Mouse (Mus musculus) CH12.LX (cell line): ENCODE data around the gene Pptc7. TPM values are rescaled to one million over a fixed set of nuclear protein-coding genes. Genes with fewer than 3 reads are reported as not detected.

Source experiments
- DNase-seq: peaks from one replicate; pipeline ENCODE4 v3.0.0-alpha.2; 2013; ENCODE audit errors: extremely low read depth
- H3K27ac ChIP-seq: 2 replicates; pipeline ENCODE4 v1.5.1; 2012; ENCODE audit warnings: low read depth, mild to moderate bottlenecking, control low read depth, moderate library complexity; ENCODE audit not compliant: insufficient read depth
- H3K27me3 ChIP-seq: replicated peaks from 2 replicates; pipeline ENCODE3; 2012; ENCODE audit warnings: inconsistent platforms
- H3K36me3 ChIP-seq, 2 experiments: replicated peaks in 1 of 2; 2 replicates each; pipeline versions ENCODE3 to v1.6.1; 2012; ENCODE audit warnings: inconsistent platforms in 1 of 2, low read length in 1 of 2, mild to moderate bottlenecking in 1 of 2, mixed read lengths in 1 of 2, moderate library complexity in 1 of 2; ENCODE audit not compliant: control insufficient read depth in 1 of 2, insufficient read depth in 1 of 2
- H3K4me1 ChIP-seq, 2 experiments: 2 replicates each; pipeline ENCODE4 v1.6.1; 2012; ENCODE audit warnings: inconsistent platforms in 1 of 2, moderate library complexity in 1 of 2; ENCODE audit not compliant: insufficient read depth in 2 of 2, control insufficient read depth in 1 of 2
- H3K4me2 ChIP-seq: 2 replicates; pipeline ENCODE4 v1.6.1; 2012; ENCODE audit warnings: low read depth, mild to moderate bottlenecking, control low read depth; ENCODE audit not compliant: poor library complexity, insufficient read depth, severe bottlenecking
- H3K4me3 ChIP-seq, 3 experiments: fragments of 150-350 bp in 1 of 3; sonication (generic) in 1 of 3; replicated peaks in 1 of 3; 2 replicates each; pipeline versions ENCODE3 to v1.5.1; 2011 to 2012; ENCODE audit warnings: low read depth in 2 of 3, low read length in 2 of 3, mild to moderate bottlenecking in 2 of 3, moderate library complexity in 2 of 3, control low read depth in 1 of 3, improper control_type of control experiment in 1 of 3, inconsistent platforms in 1 of 3, mixed read lengths in 1 of 3; ENCODE audit not compliant: poor library complexity in 1 of 3
- H3K79me2 ChIP-seq: replicated peaks from 2 replicates; pipeline ENCODE4 v1.6.1; 2012; ENCODE audit warnings: mild to moderate bottlenecking, moderate library complexity; ENCODE audit not compliant: control insufficient read depth, poor library complexity, insufficient read depth, severe bottlenecking; ENCODE audit errors: extremely low read depth
- H3K9ac ChIP-seq: 2 replicates; pipeline ENCODE4 v1.6.1; 2012; ENCODE audit warnings: low read depth, mild to moderate bottlenecking, control low read depth, moderate library complexity; ENCODE audit not compliant: insufficient read depth
- H3K9me3 ChIP-seq: replicated peaks from 2 replicates; pipeline ENCODE3; 2012; ENCODE audit warnings: low read length, inconsistent platforms, mixed read lengths
- BHLHE40 ChIP-seq: IDR thresholded peaks from 2 replicates; pipeline ENCODE4 v1.6.1; 2011; ENCODE audit warnings: mild to moderate bottlenecking, low read depth, low read length, improper control_type of control experiment
- CHD1 ChIP-seq: IDR thresholded peaks from 2 replicates; pipeline ENCODE4 v1.6.1; 2012; ENCODE audit warnings: low read depth, low read length, improper control_type of control experiment, inconsistent platforms
- CHD2 ChIP-seq: IDR thresholded peaks from 2 replicates; pipeline ENCODE4 v1.6.1; 2011; ENCODE audit warnings: low read length, improper control_type of control experiment
- CTCF ChIP-seq, 2 experiments: IDR thresholded peaks in 1 of 2; conservative IDR thresholded peaks in 1 of 2; 2 replicates each; pipeline ENCODE4 v1.5.1; 2011 to 2012; ENCODE audit warnings: low read depth in 2 of 2, low read length in 2 of 2, improper control_type of control experiment in 1 of 2, inconsistent platforms in 1 of 2, mild to moderate bottlenecking in 1 of 2, moderate library complexity in 1 of 2
- E2F4 ChIP-seq: IDR thresholded peaks from 2 replicates; pipeline ENCODE4 v1.6.1; 2011; ENCODE audit warnings: low read depth, low read length, improper control_type of control experiment; ENCODE audit not compliant: insufficient replicate concordance
- ELF1 ChIP-seq: IDR thresholded peaks from 2 replicates; pipeline ENCODE4 v1.6.1; 2014; ENCODE audit warnings: low read depth, mild to moderate bottlenecking, inconsistent platforms, low read length, improper control_type of control experiment
- EP300 ChIP-seq: IDR thresholded peaks from 2 replicates; pipeline ENCODE4 v1.6.1; 2011; ENCODE audit warnings: low read length, improper control_type of control experiment
- ETS1 ChIP-seq: conservative IDR thresholded peaks from 2 replicates; pipeline ENCODE4 v1.6.1; 2012; ENCODE audit warnings: low read depth, mild to moderate bottlenecking, inconsistent platforms, low read length, improper control_type of control experiment, moderate library complexity
- HCFC1 ChIP-seq: IDR thresholded peaks from 2 replicates; pipeline ENCODE4 v1.6.1; 2012; ENCODE audit warnings: low read depth, mild to moderate bottlenecking, inconsistent platforms, low read length, improper control_type of control experiment
- IRF4 ChIP-seq: IDR thresholded peaks from 2 replicates; pipeline ENCODE4 v1.6.1; 2014; ENCODE audit warnings: low read depth, mild to moderate bottlenecking, inconsistent platforms, low read length, improper control_type of control experiment
- JUN ChIP-seq: IDR thresholded peaks from 2 replicates; pipeline ENCODE4 v1.6.1; 2011; ENCODE audit warnings: low read depth, mild to moderate bottlenecking, low read length, improper control_type of control experiment, moderate library complexity; ENCODE audit not compliant: insufficient read depth
- KAT2A ChIP-seq: IDR thresholded peaks from 2 replicates; pipeline ENCODE4 v1.6.1; 2012; ENCODE audit warnings: low read length, improper control_type of control experiment, inconsistent platforms; ENCODE audit not compliant: insufficient replicate concordance
- MAFK ChIP-seq: IDR thresholded peaks from 2 replicates; pipeline ENCODE4 v1.6.1; 2011; ENCODE audit warnings: low read length, improper control_type of control experiment; ENCODE audit not compliant: insufficient replicate concordance
- MAX ChIP-seq: IDR thresholded peaks from 2 replicates; pipeline ENCODE4 v1.6.1; 2011; ENCODE audit warnings: low read length, improper control_type of control experiment
- MAZ ChIP-seq: IDR thresholded peaks from 2 replicates; pipeline ENCODE4 v1.6.1; 2012; ENCODE audit warnings: low read depth, mild to moderate bottlenecking, inconsistent platforms, low read length, improper control_type of control experiment, moderate library complexity
- MEF2A ChIP-seq: IDR thresholded peaks from 2 replicates; pipeline ENCODE4 v1.6.1; 2014; ENCODE audit warnings: low read depth, mild to moderate bottlenecking, inconsistent platforms, low read length, improper control_type of control experiment, borderline replicate concordance
- MXI1 ChIP-seq: IDR thresholded peaks from 2 replicates; pipeline ENCODE4 v1.6.1; 2011; ENCODE audit warnings: mild to moderate bottlenecking, low read depth, low read length, improper control_type of control experiment
- MYC ChIP-seq: IDR thresholded peaks from 2 replicates; pipeline ENCODE4 v1.6.1; 2011; ENCODE audit warnings: low read depth, mild to moderate bottlenecking, improper control_type of control experiment, low read length
- NELFE ChIP-seq: IDR thresholded peaks from 2 replicates; pipeline ENCODE4 v1.6.1; 2011; ENCODE audit warnings: low read depth, low read length, improper control_type of control experiment
- NRF1 ChIP-seq: IDR thresholded peaks from 2 replicates; pipeline ENCODE4 v1.6.1; 2014; ENCODE audit warnings: low read depth, mild to moderate bottlenecking, inconsistent platforms, low read length, improper control_type of control experiment, moderate library complexity
- PAX5 ChIP-seq: IDR thresholded peaks from 2 replicates; pipeline ENCODE4 v1.6.1; 2012; ENCODE audit warnings: low read length, inconsistent platforms, mixed read lengths
- POLR2A ChIP-seq: IDR thresholded peaks from 2 replicates; pipeline ENCODE4 v1.6.1; 2011; ENCODE audit warnings: low read depth, mild to moderate bottlenecking, improper control_type of control experiment, low read length
- POLR2AphosphoS2 ChIP-seq: IDR thresholded peaks from 2 replicates; pipeline ENCODE4 v1.6.1; 2011; ENCODE audit warnings: low read depth, low read length, improper control_type of control experiment
- RAD21 ChIP-seq: IDR thresholded peaks from 2 replicates; pipeline ENCODE4 v1.6.1; 2011; ENCODE audit warnings: low read depth, mild to moderate bottlenecking, low read length, improper control_type of control experiment, moderate library complexity
- SIN3A ChIP-seq: IDR thresholded peaks from 2 replicates; pipeline ENCODE4 v1.6.1; 2012; ENCODE audit warnings: low read length, improper control_type of control experiment, inconsistent platforms
- TBP ChIP-seq: conservative IDR thresholded peaks from 2 replicates; pipeline ENCODE4 v1.6.1; 2011; ENCODE audit warnings: low read depth, low read length, improper control_type of control experiment
- TCF12 ChIP-seq: IDR thresholded peaks from 2 replicates; pipeline ENCODE4 v1.6.1; 2014; ENCODE audit warnings: low read depth, mild to moderate bottlenecking, inconsistent platforms, low read length, improper control_type of control experiment
- USF1 ChIP-seq: IDR thresholded peaks from 2 replicates; pipeline ENCODE4 v1.6.1; 2014; ENCODE audit warnings: low read depth, mild to moderate bottlenecking, inconsistent platforms, low read length, improper control_type of control experiment
- ZMIZ1 ChIP-seq: IDR thresholded peaks from 2 replicates; pipeline ENCODE4 v1.6.1; 2012; ENCODE audit warnings: low read depth, mild to moderate bottlenecking, inconsistent platforms, low read length, improper control_type of control experiment
- ZNF384 ChIP-seq: IDR thresholded peaks from 2 replicates; pipeline ENCODE4 v1.6.1; 2012; ENCODE audit warnings: low read depth, low read length, improper control_type of control experiment, inconsistent platforms
- dilution Hi-C: fragments of 300-500 bp; cut with MboI; formaldehyde crosslinking; loops from 2 replicates; pipeline ENCODE4 v1.14.3; 2020; ENCODE audit warnings: low sequenced_read_pairs; ENCODE audit not compliant: extremely low pct_unique_long_range_greater_than_20kb, extremely low pct_ligation_motif_present
- in situ Hi-C: fragments of 300-500 bp; cut with MboI; formaldehyde crosslinking; loops from 3 replicates; pipeline ENCODE4 v1.14.3; 2019; ENCODE audit warnings: low sequenced_read_pairs, low pct_ligation_motif_present, low pct_unique_long_range_greater_than_20kb, mixed read lengths
- polyA plus RNA-seq: library from polyadenylated mRNA; unstranded; fragments of >175 nt; gene quantifications from 2 replicates; pipeline ENCODE4 v1.2.1, GENCODE M21; 2012; ENCODE audit warnings: low read depth; ENCODE audit not compliant: insufficient read length
- total RNA-seq, 2 experiments: library from RNA; depleted of rRNA; stranded (reverse); fragments of 300-350 nt in 1 of 2; fragments of >200 nt in 1 of 2; gene quantifications; 2 replicates each; pipeline ENCODE4 v1.2.3; 2012 to 2014

The Pptc7 gene
- total and polyA plus RNA-seq, 3 experiments: 17.1 to 25.9 (median 23.6) TPM

- H3K9ac ChIP-seq: no peak overlapping the region
- H3K36me3 ChIP-seq: peaks cover 3 to 40% of the 10 kb centered on the region in 2 experiments
- H3K9me3 ChIP-seq: peaks cover 9% of the 10 kb centered on the region
- H3K79me2 ChIP-seq: no peaks in the 10 kb centered on the region
- in situ Hi-C loops (no loop called here), dilution Hi-C loops (no loop called here)
- H3K4me2 ChIP-seq: no peak overlapping the region
- no peak overlapping the region for H3K4me3 ChIP-seq
- H3K4me1 ChIP-seq: no peaks in the 10 kb centered on the region
- DNase-seq: no peak
- no peaks in the 10 kb centered on the region for H3K27me3 ChIP-seq
- H3K27ac ChIP-seq: no peak overlapping the region
- TF ChIP-seq CTCF (conservative IDR thresholded peaks at IDR 0.05 in 1 of 2, IDR thresholded peaks at IDR 0.05 in 1 of 2; ENCODE audit: low read depth in 2 of 2, low read length in 2 of 2) (0 out of 4 replicates have a peak, but pooled peaks of 1 of the 2 experiments have one; percentile 16), TCF12 (no peak), CHD1 (no peak)
Observed at GRCm38 (mm10) chr5:122345777-122346176, 61.6 kb downstream of the Pptc7 start.

GRCm38 (mm10) chr5:122353807-122354491, 69.8 kb downstream of the Pptc7 start, which contains the start of the genes Rad9b and Vps29:
Rad9b (minus strand) TSS chr5:122354233.
Vps29 (plus strand) TSS chr5:122354369.
- H3K9me3 ChIP-seq: no peaks in the 10 kb centered on the region
- in situ Hi-C loops: no loop called here
- H3K4me2 ChIP-seq: peak within 1 kb of the TSS; percentile 72
- H3K4me1 ChIP-seq: peaks cover 3 to 26% of the 10 kb centered on the region in 2 experiments
- TF ChIP-seq IRF4 (peak; percentile 10; the same call in 1 of the 2 replicates), NRF1 (peak; percentile 85), USF1 (no peak), HCFC1 (peak; percentile 90), ETS1 (0 out of 2 replicates have a peak, but pooled peaks have one; percentile 16), POLR2A (peak; percentile 93), RAD21 (no peak), PAX5 (no peak), TCF12 (peak; percentile 87), MXI1 (peak; percentile 84), E2F4 (peak; percentile 77; the same call in 1 of the 2 replicates), CTCF (conservative IDR thresholded peaks at IDR 0.05 in 1 of 2, IDR thresholded peaks at IDR 0.05 in 1 of 2; ENCODE audit: low read depth in 2 of 2, low read length in 2 of 2) (no peak), TBP (0 out of 2 replicates have a peak, but pooled peaks have one; percentile 45), ELF1 (peak; percentile 90), POLR2AphosphoS2 (peak; percentile 72; the same call in 1 of the 2 replicates), ZNF384 (peak; percentile 100), MEF2A (peak; percentile 72), SIN3A (peak; percentile 95), MAX (peak; percentile 92), JUN (no peak), MAZ (peak; percentile 99), CHD2 (peak; percentile 40; the same call in 1 of the 2 replicates), ZMIZ1 (peak; percentile 66; the same call in 1 of the 2 replicates), BHLHE40 (no peak), MAFK (peak; percentile 72; the same call in 1 of the 2 replicates), MYC (peak; percentile 80), EP300 (no peak), KAT2A (peak; percentile 71; the same call in 1 of the 2 replicates), NELFE (peak; percentile 78; the same call in 1 of the 2 replicates)
- H3K36me3 ChIP-seq: peaks cover 1 to 27% of the 10 kb centered on the region in 2 experiments
- H3K9ac ChIP-seq: peak within 1 kb of the TSS; percentile 70
- peak within 1 kb of the TSS; percentile 76 to 98 (median 94) for H3K4me3 ChIP-seq
- peak; percentile 99 for DNase-seq
- peaks cover 8% of the 10 kb centered on the region for H3K79me2 ChIP-seq
- no peaks in the 10 kb centered on the region for H3K27me3 ChIP-seq
- H3K27ac ChIP-seq: peak within 1 kb of the TSS; percentile 32; the same call in 1 of the 2 replicates
- dilution Hi-C loops: no loop called here
